9 mouse cellular contexts compared by ENCODE assay signal in the genomic region with DNA sequence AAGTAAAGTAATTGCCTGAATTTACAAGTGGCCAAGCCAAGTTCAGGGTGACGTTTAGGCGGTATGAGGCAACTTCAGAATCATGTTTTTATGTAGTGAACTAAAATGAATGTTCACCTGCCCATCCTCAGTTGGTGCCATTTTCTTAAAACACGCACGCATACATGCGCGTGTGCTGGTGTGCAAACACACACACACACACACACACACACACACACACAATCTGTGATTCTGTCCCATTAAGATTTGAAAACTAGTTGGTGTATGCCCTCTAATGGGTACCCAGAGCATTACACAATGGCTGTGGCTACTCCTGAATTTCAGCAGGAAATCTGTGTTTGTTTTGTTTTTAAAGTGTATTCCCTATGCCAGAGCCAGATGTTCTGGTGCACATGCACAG. TPM values are rescaled to one million over a fixed set of nuclear protein-coding genes. Genes with fewer than 3 reads are reported as not detected.
DNase-seq lines count a peak whose midpoint lies in the region; ATAC-seq and TF ChIP-seq lines count a peak whose summit lies in the region.
"Had no signal": no experiment of that assay in that cellular context is flagged by ENCODE, and none has a peak within 500 bp of the region (broad histone marks: within the 10 kb centered on the region; RNA-seq: fewer than 3 reads in every experiment).

No protein-coding gene starts in this region.

- H3K36me3 ChIP-seq in kidney, embryonic 16.5 days (ENCODE audit: insufficient read depth, low read length) = no peaks in the 10 kb centered on the region
- H3K36me3 ChIP-seq in hindbrain, postnatal 0 days (ENCODE audit: insufficient read depth, low read length) = no peaks in the 10 kb centered on the region
- H3K36me3 ChIP-seq in midbrain, postnatal 0 days (ENCODE audit: insufficient read depth, low read length) = no peaks in the 10 kb centered on the region

- H3K9me3 ChIP-seq in kidney, embryonic 16.5 days (ENCODE audit: low read length) = no peaks in the 10 kb centered on the region
- no peaks in the 10 kb centered on the region for H3K9me3 ChIP-seq in hindbrain, postnatal 0 days (ENCODE audit: low read length)
- H3K9me3 ChIP-seq in midbrain, postnatal 0 days (ENCODE audit: low read length) = no peaks in the 10 kb centered on the region

- no peak overlapping the region for H3K9ac ChIP-seq in kidney, embryonic 16.5 days (replicated peaks; ENCODE audit: low read length)
- no peak overlapping the region for H3K9ac ChIP-seq in hindbrain, postnatal 0 days (replicated peaks; ENCODE audit: low read length)
- no peak overlapping the region for H3K9ac ChIP-seq in midbrain, postnatal 0 days (replicated peaks; ENCODE audit: low read length, poor library complexity, severe bottlenecking)

- DNase-seq in kidney, adult 11 months = peak; percentile 33
- peak; percentile 18 for DNase-seq in ES-CJ7 (ENCODE audit: low read depth, low spot score)
- peak; percentile 60 for DNase-seq in hindbrain, postnatal 0 days (ENCODE audit: low spot score)
- peak; percentile 29 to 47 for DNase-seq in left cerebral cortex, adult 18-20 months (ENCODE audit: low spot score in 2 of 2)
- peak; percentile 65 for DNase-seq in midbrain, postnatal 0 days (ENCODE audit: low spot score)
- no peak for DNase-seq in MN1 (ENCODE audit: low spot score)

- TF ChIP-seq CTCF in hindbrain, postnatal 0 days (IDR thresholded peaks at IDR 0.05; ENCODE audit: low read depth) = peak; percentile 82
- peak; percentile 83 for TF ChIP-seq CTCF in midbrain, postnatal 0 days (IDR thresholded peaks at IDR 0.05)

- WGBS in kidney, embryonic 16.5 days = 83% methylated on average over 6 of the region's 6 CpGs
- WGBS in hindbrain, postnatal 0 days = 89% methylated on average over 6 of the region's 6 CpGs
- 80% methylated on average over 6 of the region's 6 CpGs for WGBS in midbrain, postnatal 0 days

- H3K4me3 ChIP-seq in kidney, embryonic 16.5 days (ENCODE audit: low read length) = no peak overlapping the region
- no peak overlapping the region for H3K4me3 ChIP-seq in hindbrain, postnatal 0 days (ENCODE audit: low read length)
- no peak overlapping the region for H3K4me3 ChIP-seq in midbrain, postnatal 0 days (ENCODE audit: low read depth, low read length)

- no peak overlapping the region for H3K4me2 ChIP-seq in kidney, embryonic 16.5 days (replicated peaks; ENCODE audit: low read depth, low read length)
- H3K4me2 ChIP-seq in hindbrain, postnatal 0 days (ENCODE audit: low read depth, low read length) = no peak overlapping the region
- no peak overlapping the region for H3K4me2 ChIP-seq in midbrain, postnatal 0 days (ENCODE audit: low read depth, low read length, poor library complexity, severe bottlenecking)

- no peak; the same call in 1 of the 2 replicates for ATAC-seq in kidney, embryonic 16.5 days (ENCODE audit: low FRiP score, low TSS enrichment)
- ATAC-seq in common myeloid progenitor, adult 5-6 weeks (replicated peaks; ENCODE audit: low read depth, poor library complexity, severe bottlenecking) = peak; percentile 81
- ATAC-seq in hindbrain, postnatal 0 days = peak; percentile 62
- ATAC-seq in midbrain, postnatal 0 days (ENCODE audit: low FRiP score) = peak; percentile 64; the same call in 1 of the 2 replicates

- no peaks in the 10 kb centered on the region for H3K27me3 ChIP-seq in kidney, embryonic 16.5 days (ENCODE audit: insufficient read depth, low read length)
- no peaks in the 10 kb centered on the region for H3K27me3 ChIP-seq in hindbrain, postnatal 0 days (ENCODE audit: insufficient read depth, low read length)
- no peaks in the 10 kb centered on the region for H3K27me3 ChIP-seq in midbrain, postnatal 0 days (ENCODE audit: insufficient read depth, low read length)

- no peak overlapping the region for H3K27ac ChIP-seq in kidney, embryonic 16.5 days (ENCODE audit: low read length)
- no peak overlapping the region for H3K27ac ChIP-seq in hindbrain, postnatal 0 days
- no peak overlapping the region for H3K27ac ChIP-seq in midbrain, postnatal 0 days (ENCODE audit: low read depth, low read length)

- no peaks in the 10 kb centered on the region for H3K4me1 ChIP-seq in kidney, embryonic 16.5 days (ENCODE audit: insufficient read depth, low read length)
- H3K4me1 ChIP-seq in hindbrain, postnatal 0 days (ENCODE audit: insufficient read depth, low read length) = no peaks in the 10 kb centered on the region
- H3K4me1 ChIP-seq in midbrain, postnatal 0 days (ENCODE audit: insufficient read depth, low read length) = no peaks in the 10 kb centered on the region

RNA-seq across cellular contexts. Expression of a gene that starts 7.2 kb away (rescaled TPM):
- not detected in 2 replicates for polyA plus RNA-seq in kidney, embryonic 16.5 days (2015; fragmentation: Nextera tagmentation; extraction: Ambion mirVana)
- total RNA-seq in common myeloid progenitor, adult 5-6 weeks (2017) = not detected in 2 replicates
- total RNA-seq in hindbrain, postnatal 0 days (2014; rRNA removed) = not detected in 2 replicates
- polyA plus RNA-seq in hindbrain, postnatal 0 days (2015; fragmentation: Nextera tagmentation; extraction: Ambion mirVana) = not detected in 2 replicates
- not detected for total RNA-seq in left cerebral cortex, adult 18-20 months (2021)
- not detected in 2 replicates for total RNA-seq in midbrain, postnatal 0 days (2014; rRNA removed)
- not detected in 2 replicates for polyA plus RNA-seq in midbrain, postnatal 0 days (2015; fragmentation: Nextera tagmentation; extraction: Ambion mirVana)
- total RNA-seq: left cerebral cortex, postnatal 36 days had no signal

RNA-seq across cellular contexts. Expression of a gene that starts 14.6 kb away (rescaled TPM):
- polyA plus RNA-seq in kidney, embryonic 16.5 days (2015; fragmentation: Nextera tagmentation; extraction: Ambion mirVana) = not detected in 2 replicates
- not detected in 2 replicates for total RNA-seq in common myeloid progenitor, adult 5-6 weeks (2017)
- not detected in 2 replicates for total RNA-seq in hindbrain, postnatal 0 days (2014; rRNA removed)
- polyA plus RNA-seq in hindbrain, postnatal 0 days (2015; fragmentation: Nextera tagmentation; extraction: Ambion mirVana) = 0.16 TPM in 1 of 2 replicates, not detected in the other
- total RNA-seq in left cerebral cortex, adult 18-20 months (2021) = not detected
- total RNA-seq in midbrain, postnatal 0 days (2014; rRNA removed) = not detected in 2 replicates
- 0.14 TPM in 1 of 2 replicates, not detected in the other for polyA plus RNA-seq in midbrain, postnatal 0 days (2015; fragmentation: Nextera tagmentation; extraction: Ambion mirVana)
- total RNA-seq: left cerebral cortex, postnatal 36 days had no signal

RNA-seq across cellular contexts. Expression of a gene that starts 46.1 kb away (rescaled TPM):
- polyA plus RNA-seq in kidney, embryonic 16.5 days (2015; fragmentation: Nextera tagmentation; extraction: Ambion mirVana) = 34.5 and 42.7 TPM in 2 replicates
- total RNA-seq in common myeloid progenitor, adult 5-6 weeks (2017) = 57.3 and 76.1 TPM in 2 replicates
- total RNA-seq in hindbrain, postnatal 0 days (2014; rRNA removed) = 16.6 and 16.8 TPM in 2 replicates
- 12.6 and 13.8 TPM in 2 replicates for polyA plus RNA-seq in hindbrain, postnatal 0 days (2015; fragmentation: Nextera tagmentation; extraction: Ambion mirVana)
- total RNA-seq in left cerebral cortex, adult 18-20 months (2021) = 10 to 100 TPM; 38.9 to 40.6 TPM
- 14.9 and 15.9 TPM in 2 replicates for total RNA-seq in midbrain, postnatal 0 days (2014; rRNA removed)
- polyA plus RNA-seq in midbrain, postnatal 0 days (2015; fragmentation: Nextera tagmentation; extraction: Ambion mirVana) = 10.7 and 12.4 TPM in 2 replicates
